Mouse (Mus musculus) adrenal gland, postnatal 25 days (tissue): ENCODE measurements around the gene Slc26a10. TPM values are rescaled to one million over a fixed set of nuclear protein-coding genes. Genes with fewer than 3 reads are reported as not detected.
"Not testable (repeated sequence)": the region's sequence is repeated elsewhere in the genome, so short reads cannot be mapped to it uniquely, and the experiment has no call there.

Experiments used
- DNase-seq: peaks from one replicate; pipeline ENCODE4 v3.0.0; 2021; ENCODE audit warnings: mixed read lengths
- total RNA-seq: library from RNA; stranded (reverse); gene quantifications from 2 replicates; pipeline ENCODE4 v1.2.3, GENCODE M21; 2021

Gene Slc26a10
- total RNA-seq, 1 experiment from 2014 or later = 3.2 TPM

- DNase-seq = no peak
Observed at GRCm38 (mm10) chr10:127181566-127181965, 1.1 kb upstream of the Slc26a10 start.

DNA sequence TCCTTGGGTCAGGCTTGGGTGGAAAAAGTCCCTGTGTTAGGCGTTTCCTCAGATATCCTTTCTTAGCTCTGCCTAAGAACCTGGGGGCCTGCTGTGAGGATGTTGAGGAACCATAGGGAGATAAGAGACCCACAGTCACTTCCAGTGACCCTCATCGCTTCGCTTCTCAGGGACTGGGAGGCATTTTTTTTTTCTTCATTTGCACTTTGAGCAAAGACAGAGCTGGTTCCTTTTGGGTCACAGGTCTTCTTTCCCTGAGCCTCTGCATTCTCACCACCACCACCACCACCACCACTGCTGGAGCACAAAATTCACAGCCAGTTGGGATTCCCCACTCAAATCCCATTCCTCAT is 226 bp upstream of the Slc26a10 start:
- DNase-seq = no peak

- DNase-seq = no peak
Observed at GRCm38 (mm10) chr10:127178286-127179027, 2.0 kb downstream of the Slc26a10 start.

DNA sequence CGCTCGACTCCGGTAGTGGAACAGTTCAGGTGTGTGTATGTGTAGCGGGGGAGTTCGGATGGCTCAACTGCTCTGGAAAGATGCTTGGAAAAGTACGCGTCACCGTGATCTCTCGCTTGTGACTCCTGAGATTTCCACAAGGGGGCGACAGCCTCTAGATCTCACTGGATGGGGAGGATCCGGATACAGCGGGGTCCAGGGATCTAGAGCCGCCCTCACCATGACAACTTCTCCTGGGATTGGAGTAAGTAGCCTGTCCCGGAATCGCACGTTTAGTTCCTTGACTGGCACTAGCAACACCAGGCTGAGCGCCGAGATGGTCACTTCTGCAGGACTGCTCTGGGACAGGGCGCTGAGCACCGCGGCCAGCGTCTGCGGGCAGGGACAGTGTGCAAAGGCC is 2.7 kb downstream of the Slc26a10 start:
- DNase-seq = peak; percentile 68

GRCm38 (mm10) chr10:127177235-127177634 is 3.2 kb downstream of the Slc26a10 start:
- DNase-seq = no peak

- no peak for DNase-seq
Observed at GRCm38 (mm10) chr10:127176756-127177155, 3.7 kb downstream of the Slc26a10 start.

DNA sequence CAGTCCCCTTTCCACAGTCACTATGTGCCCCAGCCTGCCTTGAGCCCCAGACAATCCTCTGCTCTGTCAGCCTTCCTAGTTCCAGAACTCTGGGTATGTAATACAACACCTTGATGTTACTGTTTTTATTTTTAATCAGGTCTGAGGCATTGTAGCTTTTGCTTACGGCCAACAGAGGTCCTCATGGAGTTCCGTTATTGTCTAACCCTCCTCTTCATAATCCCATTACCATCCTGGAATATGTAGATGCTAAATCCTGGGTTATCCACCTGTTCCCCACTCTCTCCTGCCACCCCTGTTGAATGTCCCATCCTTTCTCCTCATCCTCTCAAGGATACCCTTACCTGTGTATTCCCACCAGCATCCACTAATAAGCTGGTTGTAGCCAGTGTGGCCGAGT is 4.2 kb downstream of the Slc26a10 start:
- no peak for DNase-seq

DNA sequence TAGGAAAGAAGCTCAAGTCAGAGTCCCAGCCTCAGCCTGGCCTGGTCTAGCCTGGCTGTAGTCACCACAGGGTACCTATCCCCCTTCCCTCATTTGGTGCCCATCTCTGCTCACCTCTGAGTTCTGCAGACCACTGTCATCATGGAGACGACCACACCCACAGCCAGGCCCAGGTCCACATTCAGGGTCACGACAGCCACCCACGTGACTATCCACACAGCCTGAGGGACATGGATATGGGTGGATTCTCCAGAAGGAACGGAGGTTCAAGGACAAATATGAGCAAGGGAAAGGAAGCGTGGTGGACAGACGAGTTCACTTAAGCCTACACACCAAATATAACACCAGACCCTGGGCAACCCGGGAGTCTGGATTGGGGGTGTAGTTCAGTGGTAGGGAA is 6.3 kb downstream of the Slc26a10 start:
- no peak for DNase-seq

DNA sequence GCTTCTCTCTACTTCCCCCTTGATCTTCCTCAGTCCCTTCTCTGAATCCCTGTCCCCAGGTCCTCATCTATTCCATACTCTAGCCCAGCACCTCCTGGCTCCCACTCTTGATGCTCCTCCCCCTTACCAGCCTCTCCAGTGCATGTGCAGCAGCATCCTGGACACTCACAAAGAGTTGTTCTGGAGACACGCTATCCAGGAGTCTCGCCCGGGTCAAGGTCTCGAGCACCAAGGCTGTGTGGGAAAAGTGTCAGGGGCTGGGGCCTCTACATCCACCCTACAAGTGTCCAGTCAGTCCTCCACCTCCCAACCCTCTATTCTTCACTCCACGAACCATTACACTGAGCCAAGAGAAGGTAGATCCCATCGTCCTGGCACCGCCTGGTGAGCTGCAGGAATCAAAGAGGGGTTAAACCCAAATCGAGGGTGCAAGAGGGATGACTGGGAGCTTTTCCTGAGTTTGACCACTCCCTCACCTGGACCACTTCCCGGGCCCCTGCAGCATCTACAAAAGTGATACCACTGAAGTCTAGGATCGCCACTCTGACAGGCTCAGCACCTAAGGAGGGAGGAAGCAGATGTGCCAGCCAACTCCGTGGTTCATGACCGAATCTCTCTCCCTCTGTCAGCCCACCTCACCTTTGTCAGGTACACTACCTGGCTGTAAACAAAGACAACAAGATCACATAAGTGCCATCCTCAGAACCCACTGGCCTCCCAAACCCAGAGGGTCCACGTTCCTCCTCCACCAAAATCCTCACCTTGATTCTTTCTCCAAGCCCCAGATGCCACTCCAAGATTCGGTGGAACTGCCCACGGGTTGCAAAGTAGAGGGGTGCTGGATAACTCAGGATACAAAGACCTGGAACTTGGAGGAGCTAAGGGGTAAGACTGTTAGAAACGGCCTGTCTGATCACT is 7.0 kb downstream of the Slc26a10 start:
- DNase-seq = no peak

- no peak for DNase-seq
Observed at GRCm38 (mm10) chr10:127171631-127172200, 8.7 kb downstream of the Slc26a10 start.

DNA sequence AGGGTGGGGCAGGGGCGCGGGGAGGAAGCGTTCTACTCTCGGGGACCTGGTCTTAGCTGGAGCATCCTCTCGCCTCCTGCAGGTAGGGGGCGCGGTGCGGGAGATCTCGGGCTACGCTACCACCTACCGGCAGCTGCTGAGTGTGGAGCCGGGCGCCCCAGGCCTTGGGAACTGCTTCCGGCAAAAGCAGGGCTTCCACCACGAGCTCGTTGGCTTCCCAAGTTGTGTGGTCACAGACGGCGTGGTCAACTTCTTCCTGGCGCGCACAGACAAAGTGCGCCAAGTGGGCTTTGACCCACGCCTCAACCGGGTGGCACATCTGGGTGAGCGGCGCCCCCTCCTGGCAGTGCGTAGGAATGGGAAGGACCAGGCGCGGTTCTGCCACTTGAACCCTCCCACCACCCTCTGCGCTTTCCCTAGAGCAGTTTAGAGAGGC is 9.6 kb downstream of the Slc26a10 start:
- DNase-seq = peak; percentile 86

- DNase-seq = peak; percentile 26
Observed at GRCm38 (mm10) chr10:127170002-127170401, 10.4 kb downstream of the Slc26a10 start.

DNA sequence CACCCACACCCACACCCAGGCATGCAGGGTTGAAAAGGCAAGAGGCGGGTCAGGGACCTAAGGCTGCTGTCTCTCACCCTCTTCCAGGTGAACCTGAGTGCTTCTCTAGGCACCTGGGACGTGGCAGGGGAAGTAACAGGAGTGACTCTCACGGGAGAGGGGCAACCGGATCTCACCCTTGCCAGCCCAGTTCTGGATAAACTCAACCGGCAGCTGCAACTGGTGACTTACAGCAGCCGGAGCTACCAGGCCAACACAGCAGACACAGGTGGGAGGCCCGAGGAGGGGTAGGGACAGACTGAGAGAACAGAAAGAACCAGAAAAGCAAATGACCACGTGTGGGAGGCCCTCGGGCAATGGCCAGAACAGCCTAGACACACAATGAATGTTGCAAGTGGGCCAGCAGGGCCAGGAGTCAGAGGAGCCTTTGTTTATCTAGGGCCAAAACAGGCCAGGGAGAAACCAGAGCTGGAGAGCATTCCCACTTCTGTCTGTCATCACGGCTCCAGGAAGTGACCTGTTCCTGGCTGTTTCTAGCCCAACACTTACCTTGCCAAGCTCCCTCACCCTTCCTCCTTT is 12.7 kb downstream of the Slc26a10 start:
- DNase-seq = no peak

GRCm38 (mm10) chr10:127166771-127167613 is 13.5 kb downstream of the Slc26a10 start:
- DNase-seq = no peak

DNA sequence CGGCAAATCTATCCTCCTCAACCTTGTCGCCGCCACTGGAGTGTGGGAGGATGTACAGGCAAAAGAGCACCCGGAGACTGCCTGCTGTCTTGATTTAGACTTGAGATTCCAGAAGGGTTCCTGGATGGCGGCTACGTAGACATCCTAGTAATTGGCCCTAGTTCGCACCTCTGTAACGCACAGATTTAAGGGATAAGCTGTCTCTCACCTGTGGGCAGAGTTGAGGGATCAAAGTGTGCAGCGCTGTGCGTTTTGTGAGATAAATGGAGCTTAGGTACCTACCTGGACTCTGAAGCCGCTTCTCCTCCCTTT is 14.1 kb downstream of the Slc26a10 start:
- DNase-seq = no peak

- peak; percentile 20 for DNase-seq
Observed at GRCm38 (mm10) chr10:127165654-127166403, 14.6 kb downstream of the Slc26a10 start.

GRCm38 (mm10) chr10:127165354-127165653 is 15.1 kb downstream of the Slc26a10 start:
- no peak for DNase-seq

- DNase-seq = peak; percentile 77
Observed at GRCm38 (mm10) chr10:127164631-127165353, 15.7 kb downstream of the Slc26a10 start, which contains the start of gene B4galnt1. Gene B4galnt1 (plus strand): TSS chr10:127165225.

DNA sequence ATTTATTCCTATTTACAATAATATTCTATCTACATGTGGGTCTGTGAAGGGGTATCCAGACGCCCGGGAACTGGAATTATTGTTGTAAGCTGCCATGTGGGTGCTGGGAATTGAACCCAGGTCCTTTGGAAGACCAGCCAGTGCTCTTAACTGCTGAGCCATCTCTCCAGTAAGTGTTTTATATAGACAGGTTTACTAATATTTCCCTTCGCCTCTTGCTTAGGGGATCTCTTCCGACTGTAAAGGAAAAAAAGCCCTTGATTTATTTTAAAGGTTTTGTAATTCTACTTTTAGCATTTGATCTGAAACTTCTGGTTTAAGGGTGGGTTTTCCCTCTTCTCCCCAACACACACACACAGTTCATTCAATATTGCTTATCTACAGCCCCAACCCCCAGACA is 16.3 kb downstream of the Slc26a10 start:
- no peak for DNase-seq

- DNase-seq = not testable (repeated sequence)
Observed at GRCm38 (mm10) chr10:127162771-127163261, 17.6 kb downstream of the Slc26a10 start.
